Mouse (Mus musculus) liver, postnatal 0 days (tissue): ENCODE measurements at regions not wholly inside any gene's neighbourhood (a gene's known extent, or its start where the extent isn't known, plus 50 kb on each side); places are given as distances from the start of the nearest gene placed in this dataset.
A peak's percentile ranks its signal among the peaks of the same experiment; 100 is the strongest.

Experiments
- ATAC-seq: fragments of 200-750 bp; cut with Nextera tagmentation; 2 replicates; pipeline ENCODE4 v1.8.0; 2017; ENCODE audit warnings: mild to moderate bottlenecking, moderate library complexity
- DNase-seq: peaks from one replicate; pipeline ENCODE4 v3.0.0-alpha.2; 2016
- H3K27ac ChIP-seq: fragments of 300-500 bp; sonication (generic); 2 replicates; pipeline ENCODE4 v1.5.1; 2014; ENCODE audit warnings: antibody characterized with exemption, moderate library complexity, mild to moderate bottlenecking, low read depth
- H3K27me3 ChIP-seq: fragments of 300-500 bp; sonication (generic); 2 replicates; pipeline ENCODE4 v1.6.1; 2014; ENCODE audit warnings: low read length, control low read depth, mixed read lengths; ENCODE audit not compliant: insufficient read depth
- H3K36me3 ChIP-seq: fragments of 300-500 bp; sonication (generic); replicated peaks from 2 replicates; pipeline ENCODE4 v1.6.1; 2014; ENCODE audit warnings: mild to moderate bottlenecking, control low read depth, low read length, moderate library complexity, mixed read lengths; ENCODE audit not compliant: insufficient read depth
- H3K4me1 ChIP-seq: fragments of 300-500 bp; sonication (generic); 2 replicates; pipeline ENCODE4 v1.6.1; 2014; ENCODE audit warnings: antibody characterized with exemption, mild to moderate bottlenecking, control low read depth; ENCODE audit not compliant: insufficient read depth
- H3K4me2 ChIP-seq: fragments of 300-500 bp; sonication (generic); 2 replicates; pipeline ENCODE4 v1.6.1; 2014; ENCODE audit warnings: low read depth, mild to moderate bottlenecking, low read length, moderate library complexity, mixed read lengths
- H3K4me3 ChIP-seq: fragments of 300-500 bp; sonication (generic); 2 replicates; pipeline ENCODE4 v1.5.1; 2014; ENCODE audit warnings: low read depth, low read length
- H3K9ac ChIP-seq: fragments of 300-500 bp; sonication (generic); replicated peaks from 2 replicates; pipeline ENCODE4 v1.6.1; 2014; ENCODE audit warnings: mild to moderate bottlenecking, moderate library complexity
- H3K9me3 ChIP-seq: fragments of 300-500 bp; sonication (generic); 2 replicates; pipeline ENCODE4 v1.6.1; 2016; ENCODE audit warnings: mild to moderate bottlenecking, control low read depth, low read length, mixed read lengths
- CTCF ChIP-seq: sonication (generic); IDR thresholded peaks from 2 replicates; pipeline ENCODE4 v1.5.1; 2016; ENCODE audit warnings: antibody characterized with exemption, low read depth
- EP300 ChIP-seq: IDR thresholded peaks from 2 replicates; pipeline ENCODE4 v1.6.1; 2016; ENCODE audit warnings: antibody characterized with exemption, low read depth, mild to moderate bottlenecking
- WGBS: fragments of 180-500 bp; shearing (Covaris S2); extraction: QIAGEN DNeasy Blood & Tissue Kit; methylation state at CpG from one replicate; pipeline ENCODE4 v1.1.7; 2014; ENCODE audit not compliant: insufficient replicate concordance; 5-methylcytosine and 5-hydroxymethylcytosine counted together

DNA sequence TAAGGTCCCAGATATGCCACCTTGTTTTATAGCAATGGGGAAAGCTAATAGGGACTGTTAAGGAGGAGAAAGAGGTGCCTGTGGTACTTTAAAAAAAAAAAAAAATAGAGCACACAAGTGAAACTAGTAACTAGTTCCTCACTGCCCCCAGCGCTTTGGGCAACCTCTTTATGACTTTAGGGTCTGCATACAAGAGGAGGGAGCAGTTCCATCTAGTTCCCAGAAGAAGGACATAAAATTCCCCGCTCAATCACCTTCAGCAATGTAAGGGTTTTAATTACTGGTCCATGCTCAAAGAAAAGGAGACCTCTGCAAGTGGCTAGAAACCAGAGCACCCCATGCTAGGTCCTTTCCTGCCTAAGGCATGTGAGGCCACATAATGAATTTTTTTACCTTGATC lies 95.8 kb upstream of the Tsc22d2 start:
- ATAC-seq (no peak), DNase-seq (no peak)
- H3K4me2 ChIP-seq: no peak overlapping the region
- no peak overlapping the region for H3K9ac ChIP-seq
- no peaks in the 10 kb centered on the region for H3K27me3 ChIP-seq
- no peak overlapping the region for H3K27ac ChIP-seq
- H3K4me3 ChIP-seq: no peak overlapping the region
- TF ChIP-seq EP300: no peak
- TF ChIP-seq CTCF: no peak
- no peaks in the 10 kb centered on the region for H3K9me3 ChIP-seq
- WGBS: 65% methylated on average over 2 of the region's 2 CpGs
- no peaks in the 10 kb centered on the region for H3K36me3 ChIP-seq
- H3K4me1 ChIP-seq: no peaks in the 10 kb centered on the region

DNA sequence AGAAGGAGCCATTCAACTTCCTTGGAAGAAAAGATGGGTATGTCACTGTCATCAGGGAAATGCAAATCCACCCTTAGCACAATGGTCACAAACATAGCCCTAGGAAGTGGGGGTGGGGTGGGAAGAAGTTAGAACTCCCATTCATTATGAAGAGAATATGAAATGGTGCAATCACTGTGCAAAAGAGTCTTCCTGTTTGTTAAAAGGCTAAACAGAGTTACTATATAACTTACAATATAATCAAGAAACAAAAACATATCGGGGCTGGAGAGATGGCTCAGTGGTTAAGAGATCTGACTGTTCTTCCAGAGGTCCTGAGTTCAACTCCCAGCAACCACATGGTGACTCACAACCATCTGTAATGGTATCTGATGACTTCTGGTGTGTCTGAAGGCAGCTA lies 95.1 kb upstream of the Tsc22d2 start:
- ATAC-seq (no peak), DNase-seq (no peak)
- no peaks in the 10 kb centered on the region for H3K36me3 ChIP-seq
- no peak overlapping the region for H3K4me2 ChIP-seq
- H3K4me3 ChIP-seq: no peak overlapping the region
- no peak for TF ChIP-seq CTCF
- no peak for TF ChIP-seq EP300
- no peaks in the 10 kb centered on the region for H3K9me3 ChIP-seq
- no peak overlapping the region for H3K27ac ChIP-seq
- no peaks in the 10 kb centered on the region for H3K27me3 ChIP-seq
- 66% methylated on average over 1 of the region's 1 CpGs for WGBS
- no peaks in the 10 kb centered on the region for H3K4me1 ChIP-seq
- H3K9ac ChIP-seq: no peak overlapping the region

DNA sequence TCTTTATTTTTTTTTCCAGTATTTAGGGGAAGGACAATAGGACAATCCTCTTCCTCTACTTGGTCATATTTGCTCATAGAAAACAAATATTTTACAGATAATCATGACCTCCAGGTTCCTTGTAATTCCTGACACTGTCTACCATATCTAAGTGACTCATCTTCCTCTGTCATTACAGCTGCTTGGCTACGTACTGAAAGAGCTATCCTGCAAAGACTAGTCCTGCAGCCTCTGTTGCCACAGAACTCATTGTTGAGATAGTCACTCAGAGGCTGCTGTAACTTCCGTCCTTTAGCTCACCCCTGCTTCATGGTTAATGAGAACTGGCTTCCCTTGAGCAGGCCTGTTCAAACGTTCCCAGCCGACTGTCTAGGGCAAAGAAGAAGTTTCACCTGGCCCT lies 93.7 kb upstream of the Tsc22d2 start:
- Histone ChIP-seq H3K27me3 (no peaks in the 10 kb centered on the region), H3K9ac (no peak overlapping the region), H3K36me3 (no peaks in the 10 kb centered on the region), H3K27ac (no peak overlapping the region), H3K4me2 (no peak overlapping the region), H3K4me1 (no peaks in the 10 kb centered on the region), H3K4me3 (no peak overlapping the region), H3K9me3 (no peaks in the 10 kb centered on the region)
- DNase-seq: no peak
- WGBS: 43% methylated on average over 4 of the region's 4 CpGs
- ATAC-seq: no peak
- TF ChIP-seq EP300 (no peak), CTCF (no peak)

DNA sequence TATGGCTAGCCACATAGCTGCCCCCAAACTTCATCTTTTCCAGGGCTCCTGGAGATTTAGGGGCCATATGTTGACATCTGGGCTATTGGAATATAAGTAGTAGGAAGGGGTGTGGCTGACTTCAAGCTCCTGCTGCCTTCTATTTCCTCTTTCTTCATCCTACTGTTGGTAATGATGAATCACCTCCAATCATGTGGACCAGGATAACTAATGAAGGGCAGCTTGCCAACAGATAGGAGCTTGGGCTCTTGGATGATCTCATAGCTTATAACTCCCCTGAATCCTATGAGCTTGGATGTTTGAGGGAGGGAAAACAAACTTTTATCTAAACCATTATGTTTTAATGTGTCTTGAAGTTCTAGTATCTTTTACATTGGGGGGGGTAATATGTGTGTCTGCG lies 92.2 kb upstream of the Tsc22d2 start:
- H3K4me1 ChIP-seq: no peaks in the 10 kb centered on the region
- WGBS: 63% methylated on average over 1 of the region's 1 CpGs
- DNase-seq: no peak
- H3K4me2 ChIP-seq: no peak overlapping the region
- H3K4me3 ChIP-seq: no peak overlapping the region
- H3K27me3 ChIP-seq: no peaks in the 10 kb centered on the region
- no peaks in the 10 kb centered on the region for H3K36me3 ChIP-seq
- TF ChIP-seq EP300 (no peak), CTCF (no peak)
- H3K9ac ChIP-seq: no peak overlapping the region
- H3K27ac ChIP-seq: no peak overlapping the region
- H3K9me3 ChIP-seq: no peaks in the 10 kb centered on the region
- no peak for ATAC-seq

DNA sequence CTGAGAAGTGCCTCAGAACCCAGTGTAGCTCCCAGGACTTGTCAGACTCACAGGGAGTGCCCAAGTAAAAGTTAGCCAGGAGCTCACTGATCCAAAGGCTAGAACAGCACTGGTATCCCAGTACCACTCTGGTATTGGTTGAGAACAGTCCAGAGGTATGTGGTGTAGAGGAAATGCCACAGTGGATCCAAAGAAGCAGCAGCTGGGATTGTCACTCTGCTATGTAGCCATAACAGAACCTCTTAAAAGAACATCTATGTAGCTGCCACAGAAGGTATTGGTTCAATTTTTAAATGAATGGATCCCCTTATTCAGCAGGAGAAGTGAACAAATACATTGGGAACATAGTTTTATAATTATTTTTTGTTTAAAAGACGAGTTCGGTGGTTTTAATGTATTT lies 86.8 kb upstream of the Tsc22d2 start:
- no peak for TF ChIP-seq EP300
- TF ChIP-seq CTCF: no peak
- H3K9me3 ChIP-seq: no peaks in the 10 kb centered on the region
- no peak overlapping the region for H3K9ac ChIP-seq
- WGBS: 68% methylated on average over 2 of the region's 2 CpGs
- H3K4me3 ChIP-seq: no peak overlapping the region
- no peaks in the 10 kb centered on the region for H3K4me1 ChIP-seq
- no peak overlapping the region for H3K27ac ChIP-seq
- ATAC-seq: no peak
- no peak for DNase-seq
- no peaks in the 10 kb centered on the region for H3K27me3 ChIP-seq
- H3K36me3 ChIP-seq: no peaks in the 10 kb centered on the region
- no peak overlapping the region for H3K4me2 ChIP-seq

DNA sequence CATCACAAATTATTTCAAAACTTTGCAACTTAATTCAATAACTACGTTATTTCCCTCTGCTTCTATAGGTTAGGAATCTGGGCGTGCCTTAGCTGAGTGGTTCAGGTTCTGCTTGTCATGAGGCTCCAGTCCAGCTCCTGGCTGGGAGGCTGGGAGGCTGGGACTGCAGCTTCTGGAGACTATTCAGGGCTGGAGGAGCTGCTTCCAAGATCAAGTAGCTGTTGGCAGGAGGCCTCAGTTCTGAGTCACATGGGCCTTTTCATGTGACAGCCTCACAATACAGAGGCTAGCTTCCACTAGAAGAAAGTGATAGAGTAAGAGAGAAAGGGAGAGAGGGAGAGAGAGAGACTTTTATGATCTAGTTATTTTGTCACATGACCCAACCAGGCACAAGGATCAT lies 84.3 kb upstream of the Tsc22d2 start:
- no peak overlapping the region for H3K27ac ChIP-seq
- H3K36me3 ChIP-seq: no peaks in the 10 kb centered on the region
- no peak overlapping the region for H3K4me2 ChIP-seq
- no peak for TF ChIP-seq EP300
- no peak for TF ChIP-seq CTCF
- no peak overlapping the region for H3K4me3 ChIP-seq
- no peaks in the 10 kb centered on the region for H3K27me3 ChIP-seq
- H3K9me3 ChIP-seq: no peaks in the 10 kb centered on the region
- WGBS: 79% methylated on average over 2 of the region's 2 CpGs
- H3K4me1 ChIP-seq: no peaks in the 10 kb centered on the region
- ATAC-seq (no peak), DNase-seq (no peak)
- H3K9ac ChIP-seq: no peak overlapping the region

DNA sequence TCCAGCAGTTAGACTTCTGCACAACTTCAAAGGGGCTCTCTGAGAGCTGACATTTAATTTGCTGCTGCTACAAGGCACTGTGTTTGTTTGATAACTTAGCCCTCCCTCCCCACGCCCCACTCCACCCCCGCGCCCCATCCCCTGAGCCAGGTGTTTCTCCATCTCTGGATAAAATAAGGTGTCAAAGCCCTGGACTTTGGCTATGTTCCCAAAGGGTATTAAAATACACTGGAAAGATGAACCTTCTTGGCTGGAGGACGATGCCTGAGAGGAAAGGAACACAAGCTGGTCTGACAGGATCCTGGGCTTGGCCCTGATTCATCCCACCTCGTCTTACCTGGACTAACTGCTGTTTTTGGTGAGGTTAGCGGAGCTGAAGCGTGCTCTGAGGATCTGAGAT lies 80.5 kb upstream of the Tsc22d2 start:
- 0 out of 2 replicates have a peak overlapping the region, but pooled peaks have one; percentile 1 for H3K4me2 ChIP-seq

More for the DNA sequence above, 80.5 kb upstream of the Tsc22d2 start:
- DNase-seq (no peak), ATAC-seq (no peak)
- no peak overlapping the region for H3K4me3 ChIP-seq
- H3K9ac ChIP-seq: no peak overlapping the region
- H3K27me3 ChIP-seq: no peaks in the 10 kb centered on the region
- 54% methylated on average over 7 of the region's 7 CpGs for WGBS
- H3K9me3 ChIP-seq: no peaks in the 10 kb centered on the region
- no peak overlapping the region for H3K27ac ChIP-seq
- H3K4me1 ChIP-seq: no peaks in the 10 kb centered on the region
- no peaks in the 10 kb centered on the region for H3K36me3 ChIP-seq
- TF ChIP-seq EP300 (no peak), CTCF (no peak)
